Mouse (Mus musculus) thymus, postnatal 14 days (tissue): ENCODE measurements around the gene Pepd.

Experiments used
- DNase-seq: peaks from one replicate; pipeline ENCODE4 v3.0.0; 2021

Gene Pepd

GRCm38 (mm10) chr7:35058329-35058728, 146.2 kb downstream of the Pepd start:
- no peak for DNase-seq

- no peak for DNase-seq
Measured at GRCm38 (mm10) chr7:35059467-35059866, 147.3 kb downstream of the Pepd start.

GRCm38 (mm10) chr7:35064286-35065258, 152.4 kb downstream of the Pepd start:
- no peak for DNase-seq

DNA sequence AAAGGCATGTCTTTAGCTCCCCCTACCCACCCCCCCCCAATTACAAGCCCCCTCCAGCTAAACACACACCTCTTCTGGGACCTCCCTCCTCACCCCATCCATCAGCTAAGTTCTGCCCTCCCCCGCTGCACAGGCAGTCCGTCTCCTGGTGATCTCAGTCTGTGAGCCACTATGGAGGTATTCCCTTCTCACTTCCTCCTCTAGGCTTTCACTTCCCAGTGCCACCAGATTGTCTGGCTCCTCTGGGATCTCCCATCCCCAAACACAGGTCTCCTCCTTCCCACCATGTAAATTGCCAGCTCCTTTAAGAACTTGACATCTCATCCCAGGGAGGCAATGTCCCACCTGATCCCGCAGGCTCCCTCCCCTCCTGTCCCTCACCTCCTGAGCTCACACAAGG, 153.8 kb downstream of the Pepd start:
- DNase-seq, result no peak

DNA sequence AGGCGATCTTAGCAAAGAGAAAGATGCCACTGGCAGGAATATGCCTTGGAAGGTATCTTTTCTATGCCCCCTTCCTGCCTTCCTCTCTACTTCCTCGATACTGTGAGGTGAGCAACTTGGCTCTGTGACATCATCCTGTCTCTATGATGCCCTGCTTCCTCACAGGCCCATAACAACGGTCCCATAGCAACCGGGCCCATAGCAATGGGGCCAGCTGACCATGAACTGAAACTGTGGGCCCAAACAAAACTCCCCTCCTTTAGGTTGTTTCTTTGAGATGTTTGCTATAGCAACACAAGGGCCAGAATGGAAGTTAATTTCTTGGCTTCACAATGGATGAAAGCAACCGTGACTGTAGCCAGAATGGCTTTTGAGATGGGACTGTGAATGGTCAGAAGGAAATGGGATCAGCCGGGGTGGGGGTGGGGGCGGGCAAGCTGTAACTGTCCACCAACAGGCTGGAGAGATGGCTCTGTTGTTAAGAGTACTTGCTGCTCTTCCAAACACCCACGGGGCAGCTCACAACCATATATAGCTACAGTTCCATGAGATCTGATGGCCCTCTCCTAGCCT, 154.5 kb downstream of the Pepd start:
- no peak for DNase-seq

DNA sequence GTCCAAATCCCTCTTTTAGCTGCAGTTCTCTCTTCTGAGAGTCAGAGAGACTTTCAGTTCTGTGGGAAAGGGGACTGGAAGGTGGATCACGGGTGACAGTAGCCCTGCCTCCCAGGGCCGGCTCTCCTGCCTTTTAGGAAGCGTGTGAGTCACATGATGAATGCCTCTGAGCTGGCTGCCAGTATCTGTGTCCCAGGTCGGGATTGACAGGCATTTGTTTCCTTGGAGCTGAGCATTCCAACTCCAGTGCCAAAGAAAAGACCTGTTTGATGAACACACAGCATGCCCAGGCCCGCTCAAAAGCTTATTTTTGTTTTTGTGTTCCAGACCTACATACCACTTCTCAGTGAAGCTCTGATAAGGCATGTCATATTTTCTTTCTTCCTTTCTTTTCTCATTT, 164.5 kb downstream of the Pepd start:
- no peak for DNase-seq

GRCm38 (mm10) chr7:35080843-35081338, 168.7 kb downstream of the Pepd start:
- no peak for DNase-seq

- DNase-seq, result no peak
Measured at GRCm38 (mm10) chr7:35081406-35082104, 169.4 kb downstream of the Pepd start.

DNA sequence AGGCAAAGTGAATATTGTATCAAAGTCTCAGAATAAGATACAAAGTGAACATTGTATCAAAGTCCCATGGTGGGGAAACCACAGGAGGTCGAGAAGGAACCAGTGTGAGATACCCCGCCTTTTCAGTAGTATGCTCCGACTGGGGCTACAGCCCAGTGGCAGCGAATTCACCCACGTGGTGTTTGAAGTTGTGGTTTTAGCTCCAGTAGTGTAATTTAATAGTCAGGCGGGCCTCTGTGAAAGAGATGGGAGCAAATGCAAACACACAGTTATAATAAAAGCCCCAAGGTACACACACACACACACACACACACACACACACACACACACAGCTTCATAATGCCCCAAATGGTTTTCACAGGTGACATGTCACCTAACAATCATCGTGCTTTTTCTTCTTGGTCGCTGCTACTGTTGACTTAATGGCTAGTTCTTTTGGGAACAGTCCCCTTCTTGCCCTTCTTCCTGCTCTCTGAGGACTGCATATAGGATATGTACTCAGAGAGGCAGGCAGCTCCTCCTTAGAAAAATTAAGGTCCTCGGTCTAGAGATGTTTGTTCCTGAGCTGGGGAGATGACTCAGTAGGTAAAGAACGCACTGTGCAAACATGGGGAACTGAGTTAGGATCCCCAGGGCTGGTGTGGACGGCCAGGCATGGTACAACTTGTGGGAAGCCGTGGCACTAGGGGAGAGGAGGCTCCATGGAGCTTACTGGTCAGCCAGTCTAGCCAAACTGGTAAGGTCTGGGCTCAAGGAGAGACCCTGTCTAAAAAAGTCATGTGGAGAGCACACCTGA, 172.6 kb downstream of the Pepd start:
- no peak for DNase-seq

GRCm38 (mm10) chr7:35086271-35086861, 174.2 kb downstream of the Pepd start:
- DNase-seq, result no peak

GRCm38 (mm10) chr7:35090550-35090949, 178.4 kb downstream of the Pepd start:
- no peak for DNase-seq
